Mouse (Mus musculus) cerebellum, adult 8-10 months (tissue): Measurements from ENCODE around the gene AU040320.

Experiments
- DNase-seq: peaks from one replicate; pipeline ENCODE4 v3.0.0; 2022

AU040320 gene

DNA sequence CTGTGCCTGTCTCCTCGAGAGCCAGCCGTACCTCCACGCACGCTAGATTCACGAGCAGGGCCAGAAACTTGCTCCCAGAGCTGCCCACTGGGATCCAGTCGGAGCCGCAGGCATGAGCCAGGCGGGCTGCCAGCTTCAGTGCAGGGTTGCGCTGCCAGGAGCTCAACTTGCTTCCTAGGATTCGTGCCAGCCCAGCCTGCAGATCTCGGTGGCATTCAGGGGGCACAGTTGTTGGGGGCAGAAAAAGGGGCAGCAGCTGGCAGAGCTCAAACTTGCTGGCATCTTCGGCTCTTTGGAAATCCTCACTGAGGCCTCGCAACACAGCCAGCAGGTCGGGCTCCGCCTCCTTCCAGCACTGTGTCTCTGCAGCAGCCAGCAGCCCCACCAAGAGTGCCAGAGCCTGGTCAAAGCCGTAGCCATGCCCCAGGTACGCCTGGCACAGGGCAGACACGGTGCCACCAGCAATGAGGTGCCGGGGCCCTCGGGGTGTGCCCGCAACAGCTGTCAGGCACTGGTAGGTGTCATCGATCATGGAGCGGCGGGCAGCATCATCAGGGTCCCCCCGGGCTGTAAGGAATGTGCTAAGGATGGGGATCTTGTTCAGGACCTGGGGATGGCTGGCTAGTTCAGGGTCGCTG, 3.2 kb upstream of the AU040320 start:
- peak; percentile 80 for DNase-seq

DNA sequence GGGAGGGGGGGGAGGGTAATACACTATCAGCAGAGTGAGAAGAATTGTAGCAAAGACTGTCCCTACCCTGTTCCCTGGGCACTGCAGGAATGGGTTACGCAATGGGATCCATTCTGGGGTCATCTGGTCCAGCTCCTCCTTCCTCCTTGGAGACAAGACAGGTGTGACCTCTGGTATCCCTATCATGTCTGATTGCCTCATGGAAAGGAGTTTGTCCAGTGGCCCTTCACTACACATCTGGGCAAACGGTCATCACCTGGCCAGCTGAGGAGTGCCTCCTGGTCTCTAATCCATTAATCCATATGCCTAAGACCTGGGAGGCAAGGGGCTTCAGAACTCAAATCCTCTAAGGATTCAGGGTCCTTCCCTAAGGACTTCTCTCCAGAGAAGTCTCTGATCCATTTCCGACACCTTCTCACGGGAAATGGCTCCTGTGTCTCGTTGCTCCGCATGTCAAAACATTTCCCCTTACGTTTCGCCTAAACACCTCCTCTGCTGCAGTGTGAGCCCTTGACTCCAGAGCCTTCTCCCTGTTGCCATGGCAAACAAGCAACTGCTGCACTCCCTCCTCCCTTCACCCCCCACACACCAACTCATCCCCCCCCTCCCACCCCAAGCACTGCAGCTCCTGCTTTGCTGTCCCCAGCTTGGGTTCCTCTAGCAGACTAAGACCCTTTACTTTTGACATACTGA, 2.3 kb upstream of the AU040320 start:
- DNase-seq: no peak

GRCm38 (mm10) chr4:126751556-126752023, 1.8 kb upstream of the AU040320 start:
- peak; percentile 61 for DNase-seq

- DNase-seq: peak; percentile 56
These were observed 1.2 kb upstream of the AU040320 start for GRCm38 (mm10) chr4:126752024-126752607.

DNA sequence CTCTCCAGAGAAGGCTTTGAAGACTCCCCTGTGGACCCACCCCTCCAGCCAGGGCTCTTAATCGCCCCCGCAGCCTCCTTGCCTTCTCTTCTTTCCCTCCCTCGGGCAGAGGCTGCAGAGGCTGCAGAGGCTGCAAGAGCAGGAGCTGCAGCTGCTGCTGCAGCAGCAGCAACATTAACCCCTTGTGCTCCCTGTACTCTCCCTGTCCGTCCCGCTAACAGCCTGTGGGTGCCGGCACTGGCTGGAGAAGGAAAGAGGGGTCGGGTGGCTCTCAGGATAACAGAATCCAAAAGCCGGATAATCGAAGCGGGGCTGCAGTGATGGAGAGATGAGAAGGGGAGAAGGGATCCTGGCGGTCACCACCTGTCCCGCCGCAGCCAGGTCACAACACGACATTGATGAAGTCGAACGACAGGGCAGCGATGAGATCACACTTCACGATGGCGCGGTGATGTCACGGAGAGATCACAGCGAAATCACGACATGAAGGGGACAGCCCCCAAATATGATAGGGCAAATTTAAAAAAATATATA, 669 bp upstream of the AU040320 start:
- peak; percentile 65 for DNase-seq

DNA sequence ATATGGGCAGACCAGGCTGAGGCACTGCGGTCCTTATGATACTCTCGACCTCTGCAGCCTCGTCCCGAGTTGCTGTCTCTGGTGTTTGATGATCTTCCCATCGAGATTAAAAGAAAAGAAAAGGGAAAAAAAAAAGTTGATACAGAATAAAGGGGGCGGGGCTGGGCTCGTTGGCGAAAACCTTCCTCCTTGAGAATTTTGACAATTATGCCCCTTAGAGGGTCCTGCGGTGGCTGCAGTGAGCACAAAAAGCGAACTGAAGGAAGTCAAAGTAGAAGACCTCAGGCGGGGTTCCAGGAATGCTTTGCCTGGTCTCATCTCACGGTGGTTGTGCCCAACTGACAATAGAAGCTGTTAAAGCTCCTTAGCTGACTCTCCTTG, 877 bp downstream of the AU040320 start:
- DNase-seq: no peak

DNA sequence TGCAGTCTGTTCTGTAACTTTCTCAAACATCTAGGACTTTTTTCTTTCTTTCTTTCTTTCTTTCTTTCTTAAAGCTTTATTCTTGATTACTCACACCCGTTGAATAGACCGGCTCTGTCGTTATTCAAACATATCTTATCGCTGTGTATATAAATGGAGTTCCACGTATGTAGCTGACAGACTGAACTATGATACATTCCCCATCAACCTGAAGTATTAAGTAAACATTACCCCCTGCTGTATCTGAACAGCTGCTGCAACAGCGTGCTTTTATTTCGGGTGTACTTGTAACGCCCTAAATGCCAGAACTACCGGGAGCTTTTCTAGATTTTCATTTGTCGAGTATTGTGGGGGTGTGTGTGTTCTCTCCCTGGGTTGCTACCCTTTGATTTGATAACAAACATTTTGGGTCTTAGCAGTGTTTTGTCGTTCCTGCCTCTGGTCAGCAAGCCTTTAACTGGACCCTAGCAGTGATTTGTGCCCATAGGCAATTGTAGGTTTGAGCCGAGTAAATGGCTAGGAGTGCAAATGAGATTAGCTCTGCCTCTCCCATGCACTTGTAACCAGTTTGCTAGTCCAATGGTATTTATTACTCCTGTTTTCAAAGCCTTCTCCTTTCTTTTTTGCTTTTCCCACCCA, 1.5 kb downstream of the AU040320 start:
- no peak for DNase-seq

- peak; percentile 86 for DNase-seq
These were observed 3.4 kb downstream of the AU040320 start for GRCm38 (mm10) chr4:126756766-126757165.

GRCm38 (mm10) chr4:126758299-126758698, 5.0 kb downstream of the AU040320 start:
- DNase-seq: no peak

DNA sequence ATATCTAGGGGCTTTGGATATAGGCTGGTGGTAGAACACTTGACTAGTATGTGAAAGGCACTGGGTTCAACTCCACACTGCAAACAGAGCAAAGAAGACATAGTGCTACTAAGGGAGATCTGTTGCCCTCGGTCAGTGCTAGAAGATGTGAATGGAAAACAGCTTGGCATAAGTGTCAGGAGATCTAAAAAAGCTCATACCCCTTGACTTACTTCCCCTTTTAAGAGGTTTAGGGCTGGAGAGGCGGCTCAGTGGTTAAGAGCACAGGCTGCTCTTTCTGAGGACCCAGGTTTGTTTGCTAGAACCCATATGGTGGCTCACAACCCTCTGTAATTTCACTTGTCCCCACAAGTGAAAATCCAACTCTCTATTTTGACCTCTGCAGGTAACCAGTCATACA, 6.1 kb downstream of the AU040320 start:
- no peak for DNase-seq

- DNase-seq: no peak
These were observed 9.4 kb downstream of the AU040320 start for GRCm38 (mm10) chr4:126762586-126763359.

GRCm38 (mm10) chr4:126763483-126763882, 10.1 kb downstream of the AU040320 start:
- no peak for DNase-seq

DNA sequence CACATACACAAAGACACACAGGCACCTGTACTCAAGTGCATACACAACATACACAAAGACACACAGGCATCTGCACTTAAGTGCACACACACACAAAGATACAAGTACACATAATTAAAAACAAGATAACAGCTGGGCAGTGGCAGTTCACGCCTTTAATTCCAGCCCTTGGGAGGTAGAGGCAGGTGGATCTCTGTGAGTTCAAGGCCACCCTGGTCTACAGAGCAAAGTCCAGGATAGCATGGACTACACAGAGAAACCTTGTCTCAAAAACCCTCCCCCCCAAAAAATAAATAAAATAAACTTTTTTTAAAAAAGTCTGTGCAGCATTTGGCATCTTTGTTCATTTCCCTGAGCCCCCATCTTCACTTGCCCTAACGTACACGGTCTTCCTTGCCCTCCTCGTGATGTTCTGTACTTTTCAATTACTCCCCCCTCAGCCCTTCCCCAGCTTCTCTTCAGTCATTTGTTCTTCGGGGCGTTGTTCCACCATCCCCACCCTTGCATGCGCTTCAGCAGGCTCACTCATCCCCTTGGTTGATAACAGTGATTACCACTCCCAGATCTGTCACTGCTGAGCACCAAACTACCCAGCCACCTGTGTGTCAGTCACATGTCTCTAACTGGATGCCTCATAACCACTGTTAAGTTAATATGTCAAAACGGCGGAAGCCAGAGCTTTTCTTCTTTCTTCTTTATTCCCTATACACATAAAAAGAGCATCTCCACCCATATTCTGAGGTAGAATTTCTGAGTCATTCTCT, 16.6 kb downstream of the AU040320 start:
- DNase-seq: no peak

- DNase-seq: no peak
These were observed 17.5 kb downstream of the AU040320 start for GRCm38 (mm10) chr4:126770831-126771230.

- no peak for DNase-seq
These were observed 20.5 kb downstream of the AU040320 start for GRCm38 (mm10) chr4:126773871-126774270.

DNA sequence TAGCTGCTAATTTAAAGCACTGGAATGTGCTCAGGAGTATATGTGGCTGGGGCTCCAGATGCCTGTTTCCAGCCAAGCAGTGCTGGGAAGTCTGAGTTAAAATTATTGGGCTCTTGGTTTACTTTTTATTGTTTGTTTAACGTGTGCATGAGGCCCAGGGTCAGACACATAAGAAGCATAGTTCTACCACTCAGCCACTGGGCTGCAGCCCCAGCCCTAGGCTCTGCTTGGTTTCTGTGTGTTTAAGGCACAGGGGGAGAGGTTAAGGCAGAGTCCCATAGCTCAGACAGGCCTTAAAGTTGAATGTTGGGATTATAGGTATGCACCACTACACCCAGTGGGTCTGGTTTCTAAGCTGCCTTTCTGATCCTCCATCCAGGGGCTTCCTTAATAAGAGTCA, 21.8 kb downstream of the AU040320 start:
- no peak for DNase-seq

- DNase-seq: no peak
These were observed 25.8 kb downstream of the AU040320 start for GRCm38 (mm10) chr4:126779148-126779581.

DNA sequence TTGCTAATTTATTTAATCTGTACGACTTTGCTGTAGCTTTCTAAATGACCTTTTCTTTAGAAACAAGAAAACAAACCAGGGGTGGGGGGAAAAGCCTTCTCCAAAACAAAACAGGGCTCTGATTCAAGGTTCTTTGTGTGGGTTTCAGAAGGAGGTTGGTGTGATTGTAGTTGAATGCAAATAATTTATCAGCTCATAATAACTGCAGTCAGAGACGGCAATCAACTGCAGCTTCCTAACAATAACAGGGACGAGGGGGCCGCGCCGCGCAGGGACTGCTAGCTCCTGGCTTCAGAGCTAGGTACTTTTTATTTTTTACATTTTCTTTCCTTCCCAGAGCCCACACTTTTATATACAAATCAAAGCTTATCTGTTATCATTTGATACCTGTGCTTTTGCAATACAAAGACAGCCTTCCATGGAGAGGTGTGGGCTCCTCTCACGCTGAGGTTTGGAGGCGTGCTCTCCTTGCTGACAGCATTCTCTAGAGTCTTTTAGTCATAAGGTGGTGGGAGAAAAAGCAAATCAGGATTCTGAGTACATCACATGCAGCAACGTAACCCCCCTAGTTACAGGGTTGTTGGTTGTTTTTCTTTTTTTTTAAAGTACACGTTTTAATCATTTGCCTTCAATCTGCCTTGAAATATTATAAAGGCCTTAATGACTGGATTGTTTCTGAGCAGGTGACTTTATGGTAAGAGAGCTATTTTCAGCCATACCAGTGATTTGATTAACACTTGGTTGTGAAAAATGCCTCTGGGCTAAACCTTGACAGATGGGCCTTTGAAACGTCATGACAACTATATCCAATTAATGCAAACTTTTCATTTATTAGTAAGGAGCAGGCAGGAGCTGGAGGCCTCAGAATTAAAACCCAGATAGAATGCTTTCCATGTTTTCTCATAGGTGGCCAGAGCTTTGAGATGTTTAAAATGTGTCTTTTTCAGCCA, 26.8 kb downstream of the AU040320 start:
- no peak for DNase-seq

GRCm38 (mm10) chr4:126781871-126782270, 28.5 kb downstream of the AU040320 start:
- DNase-seq: no peak

DNA sequence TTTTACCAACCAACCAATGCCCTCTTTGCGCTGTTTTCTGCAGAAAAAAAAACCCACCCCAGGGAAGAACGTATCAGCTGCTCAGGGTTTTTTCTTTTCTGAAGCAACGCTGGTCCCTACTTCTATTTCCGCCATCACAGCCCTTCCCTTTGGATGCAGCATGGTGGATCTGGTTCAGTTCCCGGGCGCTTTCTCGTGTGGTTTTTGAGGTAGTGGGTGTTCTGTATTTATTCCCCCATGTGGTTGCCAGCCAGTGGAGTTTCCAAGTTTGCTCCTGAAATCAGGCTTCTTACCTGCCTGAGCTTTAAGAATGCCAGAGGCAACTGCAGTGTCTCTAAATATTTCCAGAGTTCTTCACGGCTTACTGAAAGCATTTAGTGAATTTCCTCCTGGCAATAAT, 29.2 kb downstream of the AU040320 start:
- DNase-seq: no peak

DNA sequence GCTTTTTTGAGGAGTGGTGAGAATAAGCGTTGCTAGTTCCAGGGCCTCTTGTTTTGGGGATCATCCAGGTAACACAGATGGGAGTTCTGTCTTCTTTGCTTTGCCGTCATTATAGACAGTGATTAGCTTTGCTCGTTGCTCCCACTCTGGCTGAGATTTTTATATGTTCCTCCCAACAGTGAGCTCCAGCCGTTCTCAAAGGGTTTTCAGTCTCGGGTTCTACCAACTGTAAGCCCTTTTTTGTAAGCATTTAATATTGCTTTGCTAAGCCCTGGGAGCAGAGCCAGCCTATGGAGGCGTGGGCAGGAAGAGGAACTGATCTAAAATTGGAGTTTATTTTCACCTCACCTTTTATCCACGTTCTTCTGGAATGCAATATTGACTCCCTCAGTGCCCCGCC, 29.7 kb downstream of the AU040320 start:
- peak; percentile 34 for DNase-seq
